Mouse (Mus musculus): Measurements from ENCODE around the gene Tubgcp6. TPM values are rescaled to one million over a fixed set of nuclear protein-coding genes. Genes with fewer than 3 reads are reported as not detected.
A peak's percentile ranks its signal among the peaks of the same experiment; 100 is the strongest.

The Tubgcp6 gene
- total RNA-seq, 2 experiments from 2014 or later = 29.6 to 30.6 TPM

- intact Hi-C loops (cut with DNase I) = no loop called here
- DNase-seq (ENCODE audit: low spot score in 2 of 2) = no peak
These were observed 12.8 kb downstream of the Tubgcp6 start for GRCm38 (mm10) chr15:89110147-89110546.

GRCm38 (mm10) chr15:89106976-89107375 is 15.9 kb downstream of the Tubgcp6 start:
- intact Hi-C loops (cut with DNase I) = no loop called here
- DNase-seq (ENCODE audit: low spot score in 2 of 2) = no peak

GRCm38 (mm10) chr15:89106073-89106472 is 16.8 kb downstream of the Tubgcp6 start:
- intact Hi-C loops (cut with DNase I) = no loop called here
- peak in 1 of 2 experiments; percentile 71 for DNase-seq (ENCODE audit: low spot score in 2 of 2)

GRCm38 (mm10) chr15:89104425-89104824 is 18.5 kb downstream of the Tubgcp6 start:
- intact Hi-C loops (cut with DNase I) = no loop called here
- peak; percentile 57 to 66 for DNase-seq (ENCODE audit: low spot score in 2 of 2)

- no peak for DNase-seq (ENCODE audit: low spot score in 2 of 2)
- intact Hi-C loops (cut with DNase I) = no loop called here
These were observed 19.0 kb downstream of the Tubgcp6 start for GRCm38 (mm10) chr15:89103921-89104320.

- intact Hi-C loops (cut with DNase I) = no loop called here
These were observed 20.3 kb downstream of the Tubgcp6 start for GRCm38 (mm10) chr15:89102646-89103045.

GRCm38 (mm10) chr15:89100823-89101222 is 22.1 kb downstream of the Tubgcp6 start:
- DNase-seq (ENCODE audit: low spot score in 2 of 2) = no peak
- intact Hi-C loops (cut with DNase I) = no loop called here

More at GRCm38 (mm10) chr15:89102646-89103045, 20.3 kb downstream of the Tubgcp6 start:
- DNase-seq (ENCODE audit: low spot score in 2 of 2) = no peak

GRCm38 (mm10) chr15:89098616-89099015 is 24.3 kb downstream of the Tubgcp6 start:
- DNase-seq (ENCODE audit: low spot score in 2 of 2) = no peak
- intact Hi-C loops (cut with DNase I) = no loop called here

- intact Hi-C loops (cut with DNase I) = no loop called here
- no peak for DNase-seq (ENCODE audit: low spot score in 2 of 2)
These were observed 25.5 kb downstream of the Tubgcp6 start for GRCm38 (mm10) chr15:89097450-89097849.

- intact Hi-C loops (cut with DNase I) = no loop called here
- DNase-seq (ENCODE audit: low spot score in 2 of 2) = no peak
These were observed 30.7 kb downstream of the Tubgcp6 start for GRCm38 (mm10) chr15:89092181-89092580.

- DNase-seq (ENCODE audit: low spot score in 2 of 2) = no peak
- intact Hi-C loops (cut with DNase I) = no loop called here
These were observed 32.2 kb downstream of the Tubgcp6 start for GRCm38 (mm10) chr15:89090662-89091061.

- DNase-seq (ENCODE audit: low spot score in 2 of 2) = no peak
- intact Hi-C loops (cut with DNase I) = loop anchor here (1.0 kb wide), 1 partner anchor 13 kb away; no protein-coding TSS in a partner anchor
These were observed 33.5 kb downstream of the Tubgcp6 start for GRCm38 (mm10) chr15:89089248-89090051.

- intact Hi-C loops (cut with DNase I) = loop anchor here (1.0 kb wide), 1 partner anchor 12 kb away; no protein-coding TSS in a partner anchor
- peak; percentile 89 to 92 for DNase-seq (ENCODE audit: low spot score in 2 of 2)
These were observed 34.2 kb downstream of the Tubgcp6 start, which contains the start of gene Selenoo for GRCm38 (mm10) chr15:89088607-89089247. Selenoo (plus strand) TSS chr15:89089084.

GRCm38 (mm10) chr15:89084826-89085225 is 38.1 kb downstream of the Tubgcp6 start:
- no peak for DNase-seq (ENCODE audit: low spot score in 2 of 2)
- intact Hi-C loops (cut with DNase I) = no loop called here

- intact Hi-C loops (cut with DNase I) = no loop called here
- DNase-seq (ENCODE audit: low spot score in 2 of 2) = no peak
These were observed 39.0 kb downstream of the Tubgcp6 start for GRCm38 (mm10) chr15:89083906-89084305.

GRCm38 (mm10) chr15:89078208-89078836 is 44.6 kb downstream of the Tubgcp6 start:
- DNase-seq (ENCODE audit: low spot score in 2 of 2) = no peak
- intact Hi-C loops (cut with DNase I) = no loop called here

GRCm38 (mm10) chr15:89076156-89076731 is 46.7 kb downstream of the Tubgcp6 start:
- peak; percentile 46 to 47 for DNase-seq (ENCODE audit: low spot score in 2 of 2)
- intact Hi-C loops (cut with DNase I) = loop anchor here (1.0 kb wide), 1 partner anchor 13 kb away; the partner anchor contains the start of gene Selenoo

GRCm38 (mm10) chr15:89075478-89076147 is 47.3 kb downstream of the Tubgcp6 start:
- DNase-seq (ENCODE audit: low spot score in 2 of 2) = peak; percentile 83 to 85
- intact Hi-C loops (cut with DNase I) = loop anchor here (1.0 to 2.0 kb wide), 2 partner anchors 14 to 15 kb away; partner anchors contain the start of gene Selenoo

All from left cerebral cortex, postnatal 36 days (tissue).